Mouse (Mus musculus): ENCODE results near the gene Sytl2. TPM values are rescaled to one million over a fixed set of nuclear protein-coding genes. Genes with fewer than 3 reads are reported as not detected.
A peak's percentile ranks its signal among the peaks of the same experiment; 100 is the strongest.

Gene Sytl2
- total RNA-seq, 1 experiment from 2014 or later = not detected

DNA sequence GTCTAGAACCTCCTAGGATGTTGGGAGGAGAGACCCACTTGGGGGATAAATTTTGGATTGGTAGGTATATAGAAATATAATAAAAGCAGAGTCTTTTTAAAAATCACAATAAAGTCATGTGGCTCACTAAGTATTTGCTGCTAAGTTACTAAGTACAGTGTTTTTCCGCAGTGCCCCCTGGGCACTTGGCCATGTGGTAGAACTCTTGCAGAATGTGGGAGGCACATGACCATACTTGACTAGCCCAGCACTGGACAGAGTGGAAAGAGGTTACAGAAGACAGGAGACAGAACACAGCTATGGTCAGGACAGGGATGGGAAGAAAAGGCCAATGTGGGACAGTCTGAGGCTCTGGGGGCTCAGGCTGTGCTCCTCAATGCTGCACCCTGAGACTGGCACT lies 4.9 kb downstream of the Sytl2 start:
- no peak for ATAC-seq (replicated peaks; ENCODE audit: low read depth, poor library complexity, severe bottlenecking)

DNA sequence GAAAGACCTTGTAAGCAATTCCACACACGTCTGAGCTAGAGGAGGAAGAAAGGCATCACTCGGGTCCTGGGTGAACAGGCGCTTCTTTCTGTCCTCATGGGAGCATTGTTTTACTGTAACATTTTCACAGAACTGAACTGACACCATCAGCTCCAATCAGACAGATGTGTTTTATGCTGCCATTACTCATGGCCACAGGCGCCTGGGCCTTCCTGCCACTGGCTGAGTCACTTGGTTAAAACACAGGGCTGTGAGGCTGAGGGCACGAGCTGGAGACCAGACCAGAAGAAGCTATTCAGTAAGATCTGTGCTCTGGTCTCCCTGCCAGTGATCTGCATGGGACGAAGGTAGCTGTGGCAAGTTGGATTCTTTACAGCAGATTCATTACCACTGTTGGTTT lies 6.0 kb downstream of the Sytl2 start:
- no peak for ATAC-seq (replicated peaks; ENCODE audit: low read depth, poor library complexity, severe bottlenecking)

DNA sequence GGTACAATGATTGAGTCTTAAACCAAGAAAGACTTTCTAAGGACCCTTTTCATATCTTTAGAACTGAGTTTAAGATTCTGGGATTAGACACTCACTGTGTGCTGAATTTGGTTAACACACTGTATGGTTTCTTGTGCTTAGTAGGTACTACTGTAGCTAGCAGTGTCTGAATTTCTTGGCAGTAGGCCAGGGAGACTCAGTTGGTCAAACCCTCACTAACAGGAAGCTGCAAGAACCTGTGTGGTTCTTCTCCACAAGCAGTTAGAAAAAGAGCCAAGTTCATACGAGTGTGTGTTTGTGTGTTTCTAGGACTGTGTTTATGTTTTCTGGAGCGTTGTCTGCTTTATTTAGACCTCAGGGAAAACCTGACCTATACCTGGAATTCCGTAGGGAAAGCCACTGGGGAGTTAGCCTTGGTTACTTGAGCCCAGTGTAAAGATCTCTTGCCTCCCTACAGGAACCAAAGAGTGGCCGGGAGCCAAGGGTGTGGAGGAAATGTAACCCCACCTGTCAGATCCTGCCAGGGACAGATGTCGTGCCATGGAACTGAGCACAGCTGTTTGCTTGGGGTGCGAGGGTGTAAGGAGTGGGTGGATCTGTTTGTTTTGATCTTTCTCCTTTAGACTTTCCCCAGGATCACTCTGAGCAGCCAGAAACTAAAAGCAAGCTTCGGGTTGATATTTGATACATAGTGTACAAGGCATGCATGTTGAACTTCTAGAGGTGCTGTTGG lies 10.3 kb downstream of the Sytl2 start:
- no peak; the same call in 1 of the 2 replicates for ATAC-seq (replicated peaks; ENCODE audit: low read depth, poor library complexity, severe bottlenecking)

DNA sequence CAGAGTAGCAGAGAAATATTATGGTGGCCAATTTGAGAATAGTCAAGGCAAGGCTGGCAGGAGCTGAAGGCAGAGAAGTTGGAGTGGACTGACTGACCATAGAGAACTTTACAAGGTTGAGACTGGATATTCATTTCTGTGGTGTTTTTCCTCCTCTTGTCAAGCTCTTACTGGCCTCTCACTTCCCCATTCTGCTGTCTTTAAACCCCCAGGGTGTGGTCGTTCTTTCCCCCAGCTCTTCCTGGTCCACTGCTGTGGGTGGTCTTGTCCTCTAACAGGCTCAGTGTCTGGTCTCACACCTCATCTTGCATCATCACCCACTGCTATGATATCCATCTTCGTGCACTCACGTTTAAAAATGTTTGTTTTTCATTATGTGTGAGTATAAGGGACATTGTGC lies 11.4 kb downstream of the Sytl2 start:
- ATAC-seq (replicated peaks; ENCODE audit: low read depth, poor library complexity, severe bottlenecking) = peak; percentile 84

DNA sequence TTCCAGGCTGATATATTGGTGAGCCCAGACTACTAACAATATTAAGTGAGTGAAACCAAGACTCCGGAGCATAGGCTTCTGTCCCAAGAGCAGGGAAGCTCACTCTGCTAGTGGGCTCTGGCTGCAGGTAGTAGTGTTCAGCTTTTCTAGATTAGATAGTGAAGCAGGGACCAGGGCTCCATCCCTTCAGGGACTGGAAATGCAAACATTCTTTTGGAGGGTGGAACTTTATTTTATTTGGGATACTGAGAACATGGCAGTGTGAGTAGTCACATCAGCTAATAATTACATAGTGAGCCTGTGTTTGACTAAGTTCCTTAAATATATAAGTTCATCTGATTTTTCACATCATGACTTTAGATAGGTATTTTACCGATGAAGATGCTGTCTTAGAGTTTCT lies 14.8 kb downstream of the Sytl2 start:
- ATAC-seq (replicated peaks; ENCODE audit: low read depth, poor library complexity, severe bottlenecking) = no peak

DNA sequence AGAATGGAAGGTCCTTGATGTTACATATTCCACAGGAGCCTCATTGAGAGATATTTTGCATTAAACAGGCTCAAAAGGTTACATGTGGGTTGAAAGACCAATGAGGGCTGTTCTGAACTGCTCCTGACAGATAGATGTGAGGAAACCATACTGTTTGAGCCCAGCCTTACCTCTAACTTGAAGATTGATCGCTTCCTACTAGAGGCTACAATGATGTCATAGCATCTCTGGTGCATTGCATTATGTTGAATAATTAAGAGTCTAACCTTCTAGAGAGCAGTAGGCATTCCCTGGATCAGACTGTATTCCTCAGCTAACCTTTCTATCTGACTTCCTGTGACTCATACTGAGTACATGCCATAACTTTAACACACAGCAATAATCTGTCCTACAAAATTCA lies 17.4 kb downstream of the Sytl2 start:
- ATAC-seq (replicated peaks; ENCODE audit: low read depth, poor library complexity, severe bottlenecking) = no peak

DNA sequence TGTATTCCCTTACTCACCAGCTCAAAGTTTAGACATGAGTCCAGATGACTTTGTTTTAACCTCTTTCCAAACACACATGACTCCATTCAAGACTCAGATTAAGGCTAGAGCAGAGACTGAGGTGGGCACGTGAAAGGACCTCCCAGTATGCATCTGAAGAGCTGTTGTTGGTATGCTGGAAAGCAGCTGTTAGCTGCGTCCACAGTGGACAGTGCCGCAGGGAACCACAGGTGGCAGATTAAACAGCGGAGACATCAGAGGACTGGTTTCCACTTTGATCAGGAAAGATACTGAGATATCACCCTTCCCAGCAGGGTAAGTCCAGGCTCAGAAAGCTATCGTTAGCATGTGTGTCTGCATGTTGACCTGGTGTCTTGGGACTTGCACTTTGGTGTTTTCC lies 18.1 kb downstream of the Sytl2 start:
- no peak for ATAC-seq (replicated peaks; ENCODE audit: low read depth, poor library complexity, severe bottlenecking)

DNA sequence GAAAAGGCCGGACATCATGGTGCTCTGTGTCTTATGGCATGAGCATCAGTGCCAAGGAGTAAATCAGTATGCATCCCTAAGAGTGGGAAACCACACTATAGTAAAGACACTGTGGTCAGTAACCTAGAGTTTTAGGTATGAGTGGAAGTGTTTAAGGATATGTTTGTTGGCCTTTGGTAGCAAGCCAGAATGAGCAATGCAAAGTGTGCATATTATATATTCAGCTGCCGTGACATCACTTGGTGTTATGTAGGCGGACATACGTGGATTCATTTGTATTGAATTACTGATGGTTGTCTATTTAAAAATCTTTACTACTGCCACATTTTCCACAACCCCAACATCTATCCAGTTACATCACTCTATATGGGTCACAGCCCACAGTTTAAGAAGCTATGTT lies 23.1 kb downstream of the Sytl2 start:
- no peak for ATAC-seq (replicated peaks; ENCODE audit: low read depth, poor library complexity, severe bottlenecking)

DNA sequence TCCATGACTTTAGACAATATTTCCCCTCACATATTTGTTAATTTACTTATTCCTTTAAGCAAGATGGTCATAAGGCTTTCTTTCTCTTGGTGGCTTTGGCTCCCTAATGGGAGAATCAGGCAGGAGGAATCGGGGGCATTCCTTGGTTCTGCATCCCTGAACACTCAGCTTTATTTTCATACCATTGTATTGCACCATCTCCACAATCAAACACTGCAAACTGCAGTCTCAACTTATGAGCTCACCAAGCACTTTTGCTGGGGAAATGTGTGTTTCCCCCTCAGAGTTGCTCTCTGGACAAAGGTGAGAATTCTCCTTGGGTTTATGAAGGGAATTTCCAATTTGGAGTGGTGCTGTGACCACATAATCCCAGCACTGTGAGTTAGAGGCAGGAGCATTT lies 28.1 kb downstream of the Sytl2 start:
- ATAC-seq (replicated peaks; ENCODE audit: low read depth, poor library complexity, severe bottlenecking) = no peak

DNA sequence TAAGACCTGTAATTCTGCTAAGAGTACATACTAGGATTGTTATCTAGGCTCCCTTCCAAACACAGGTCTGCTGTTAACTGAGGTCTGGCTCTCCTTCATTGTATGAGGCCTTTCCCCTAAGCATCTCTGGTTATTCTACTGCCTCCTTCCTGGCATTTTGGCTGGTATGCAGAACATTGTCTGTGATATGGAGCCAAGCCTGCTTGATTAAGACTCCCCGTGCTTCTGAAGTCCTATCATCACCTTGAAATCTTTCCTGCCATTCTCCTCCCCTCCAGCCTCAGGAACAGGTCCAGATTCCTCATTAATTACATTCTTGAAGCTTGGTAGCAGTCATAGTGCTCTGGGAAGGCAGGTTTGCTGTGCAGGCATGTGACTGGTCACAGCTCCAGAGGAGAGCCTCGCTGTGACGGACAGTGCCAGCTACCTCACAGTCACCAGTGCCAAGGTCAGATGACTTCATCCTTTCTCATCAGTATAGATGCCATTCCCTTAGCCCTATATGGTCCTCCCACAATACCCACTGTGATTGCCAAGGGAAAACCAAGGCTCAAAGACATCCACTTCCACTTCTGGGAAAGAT lies 30.5 kb downstream of the Sytl2 start:
- no peak for ATAC-seq (replicated peaks; ENCODE audit: low read depth, poor library complexity, severe bottlenecking)

DNA sequence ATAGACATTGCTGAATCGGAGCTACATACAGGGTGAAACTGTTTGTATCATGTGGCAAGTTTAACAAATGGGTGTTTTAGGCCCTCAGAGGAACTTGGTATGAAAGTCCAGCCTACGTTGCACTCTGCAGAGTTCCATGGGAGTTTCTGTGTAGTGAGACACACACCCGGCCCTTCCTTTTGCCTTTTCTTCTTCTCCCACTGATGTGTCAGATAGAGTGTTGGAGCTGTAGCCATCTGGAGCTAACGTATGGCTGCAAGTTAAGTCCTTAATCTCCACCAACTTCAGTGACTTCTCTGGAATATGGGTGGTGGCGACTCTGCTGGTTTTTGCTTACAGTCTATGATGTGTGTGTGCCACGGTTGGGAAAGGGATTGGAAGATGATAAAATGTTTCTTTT lies 32.3 kb downstream of the Sytl2 start:
- no peak for ATAC-seq (replicated peaks; ENCODE audit: low read depth, poor library complexity, severe bottlenecking)

DNA sequence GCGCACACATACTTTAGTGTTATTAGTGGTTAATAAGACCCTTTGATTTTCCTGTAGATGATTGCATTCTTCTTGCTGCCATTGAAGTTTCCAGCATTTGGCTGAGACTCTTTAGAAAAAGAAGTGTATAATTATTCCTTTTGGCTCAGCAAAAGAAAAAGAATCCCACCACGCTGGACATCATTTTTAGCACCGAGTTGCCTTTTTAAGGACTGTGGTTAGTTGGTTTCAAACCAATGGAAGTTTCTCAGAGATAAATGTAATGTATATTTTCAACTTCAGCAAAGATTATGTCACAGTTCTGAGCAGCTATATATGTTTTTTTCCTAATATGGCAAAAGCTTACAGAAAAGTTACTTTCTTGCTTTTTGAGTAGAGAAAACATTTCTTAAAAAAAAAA lies 32.8 kb downstream of the Sytl2 start:
- no peak for ATAC-seq (replicated peaks; ENCODE audit: low read depth, poor library complexity, severe bottlenecking)

DNA sequence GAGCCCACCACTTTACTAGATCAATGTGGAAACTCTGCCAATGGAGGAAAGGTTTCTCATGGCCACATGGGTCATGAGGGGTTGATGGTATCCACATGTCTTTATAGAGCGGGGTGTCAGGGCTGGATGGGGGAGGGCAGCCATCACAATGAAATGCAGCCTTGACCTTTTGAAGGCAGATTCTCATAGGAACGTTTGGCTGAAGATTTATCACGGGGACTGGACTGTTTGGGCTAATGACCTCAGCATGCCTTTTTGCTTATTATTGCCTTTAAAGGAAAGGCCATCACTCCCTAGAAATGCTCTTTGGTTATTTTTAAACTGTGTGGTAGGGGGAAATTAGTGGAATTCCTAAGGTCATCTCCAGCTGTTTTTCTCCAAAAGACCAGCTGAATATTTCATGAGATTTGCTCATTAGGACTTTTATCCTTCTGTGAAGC lies 33.7 kb downstream of the Sytl2 start:
- no peak for ATAC-seq (replicated peaks; ENCODE audit: low read depth, poor library complexity, severe bottlenecking)

DNA sequence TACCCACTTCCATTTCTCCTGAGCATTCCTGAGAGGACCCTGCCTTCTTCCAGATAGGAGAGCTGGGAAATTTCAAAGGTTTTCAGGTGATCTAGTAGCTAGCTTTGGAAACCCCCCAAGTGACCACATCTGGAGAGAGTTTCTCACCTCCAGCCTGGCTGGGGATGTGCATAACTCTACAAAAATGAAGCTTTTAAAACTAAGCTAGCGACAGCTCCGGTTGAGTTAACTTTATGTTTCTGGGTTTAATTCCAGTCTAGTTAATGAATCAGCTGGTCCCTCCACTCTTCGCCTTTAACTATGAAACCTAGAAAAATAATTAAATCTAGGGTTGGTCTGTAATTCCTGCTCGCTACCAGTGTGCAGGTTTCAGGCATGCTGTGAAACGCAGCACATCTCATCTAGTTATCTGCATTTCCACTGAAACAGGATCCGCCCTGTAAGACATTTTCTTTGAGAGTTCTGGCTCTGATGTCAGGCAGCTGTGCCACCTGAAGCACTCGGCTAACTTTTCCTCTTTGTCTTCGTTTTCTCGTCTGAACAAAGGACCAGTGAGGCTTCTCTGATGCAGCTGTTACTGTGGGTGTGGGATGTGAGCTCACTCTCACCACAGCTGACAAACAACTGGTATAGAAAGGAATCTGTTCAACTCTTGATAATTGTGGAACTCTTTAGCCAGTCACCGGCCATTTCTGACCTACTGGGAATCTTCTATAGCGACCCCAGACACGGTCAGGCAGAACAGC lies 39.3 kb downstream of the Sytl2 start:
- no peak for ATAC-seq (replicated peaks; ENCODE audit: low read depth, poor library complexity, severe bottlenecking)

DNA sequence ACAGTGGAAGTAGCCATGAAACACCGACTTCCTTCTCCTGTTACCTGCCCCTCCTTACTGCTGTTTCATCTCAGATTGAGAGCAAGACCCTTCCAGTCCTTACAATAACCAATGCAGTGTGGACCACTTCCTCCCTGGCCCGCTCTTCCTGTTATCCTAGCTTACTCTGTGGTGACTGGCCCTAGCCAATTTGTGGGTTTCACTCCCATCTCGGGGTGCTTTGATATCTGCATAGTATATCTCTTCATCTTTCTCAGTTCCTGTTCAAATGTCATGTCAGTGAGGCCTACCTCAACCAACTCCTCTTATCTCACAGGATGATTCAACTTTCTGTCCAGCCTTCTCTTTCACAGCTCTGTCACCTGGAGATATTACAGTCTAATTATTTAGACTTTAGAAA lies 42.9 kb downstream of the Sytl2 start:
- ATAC-seq (replicated peaks; ENCODE audit: low read depth, poor library complexity, severe bottlenecking) = peak; percentile 85

DNA sequence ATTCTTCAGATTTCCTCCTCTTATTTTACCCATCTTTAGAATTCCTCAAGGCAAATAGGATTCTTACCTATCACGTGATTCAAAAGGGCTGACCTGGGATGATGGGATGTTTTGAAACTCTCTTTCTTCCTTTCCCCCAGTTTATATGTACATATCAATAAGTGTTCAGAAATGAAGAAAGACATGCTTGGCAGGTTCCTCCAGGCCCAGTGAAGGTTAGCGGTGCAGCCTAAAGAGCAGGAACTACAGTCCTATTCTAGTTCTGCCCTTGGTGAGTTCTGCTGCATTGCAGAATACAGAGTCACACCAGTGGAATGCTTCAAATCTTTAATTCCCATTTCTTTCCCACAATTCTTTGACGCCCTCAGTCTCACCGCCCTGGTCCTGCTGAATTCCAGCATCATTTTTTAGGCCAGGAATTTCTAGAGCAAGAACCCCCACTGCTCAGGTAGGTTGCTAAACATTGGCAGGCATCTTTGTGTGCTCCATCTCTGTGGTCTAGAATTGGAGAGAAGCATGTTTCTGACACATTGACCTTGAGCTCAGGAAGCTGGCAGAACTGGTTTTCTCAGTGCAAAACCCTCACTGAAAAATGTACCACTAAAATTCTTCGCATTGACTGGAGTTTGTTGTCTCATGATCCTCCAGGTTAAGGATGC lies 45.9 kb downstream of the Sytl2 start:
- no peak for ATAC-seq (replicated peaks; ENCODE audit: low read depth, poor library complexity, severe bottlenecking)

DNA sequence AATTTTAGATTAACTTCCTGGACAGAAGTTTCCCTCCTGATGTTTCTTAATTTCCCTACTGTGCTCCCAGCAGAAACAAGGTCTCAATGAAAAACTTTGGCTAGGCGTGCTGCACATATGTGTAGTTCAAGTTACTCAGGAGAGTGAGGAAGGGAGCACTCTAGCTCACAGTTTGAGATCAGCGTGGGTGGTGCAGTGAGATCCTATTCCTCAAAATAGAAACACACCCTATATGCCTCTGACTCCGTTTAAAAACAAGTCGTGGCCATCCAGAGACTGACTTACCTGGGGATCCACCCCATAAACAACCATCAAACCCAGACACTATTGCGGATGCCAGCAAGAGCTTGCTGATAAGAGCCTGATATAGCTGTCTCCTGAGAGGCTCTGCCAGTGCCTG lies 47.0 kb downstream of the Sytl2 start:
- no peak for ATAC-seq (replicated peaks; ENCODE audit: low read depth, poor library complexity, severe bottlenecking)

DNA sequence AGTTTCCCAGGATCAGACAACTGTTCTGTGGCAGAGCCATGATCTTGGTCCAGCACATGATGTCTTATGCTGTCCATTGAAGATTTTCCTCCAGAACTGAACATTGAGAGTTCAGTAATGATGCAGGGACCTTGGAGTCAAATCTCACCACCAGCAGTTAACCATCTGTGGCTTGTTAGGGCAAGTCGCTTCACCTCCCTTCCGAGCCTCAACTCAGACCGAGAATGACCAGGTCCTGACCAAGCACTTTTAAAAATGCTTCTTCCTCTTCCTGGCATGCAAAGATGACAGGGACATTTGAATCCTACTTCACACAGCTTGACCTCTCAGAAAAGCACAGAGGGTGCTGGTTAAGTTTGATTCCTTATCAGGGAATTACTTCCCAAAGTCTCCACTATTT lies 50.1 kb downstream of the Sytl2 start:
- ATAC-seq (replicated peaks; ENCODE audit: low read depth, poor library complexity, severe bottlenecking) = no peak

DNA sequence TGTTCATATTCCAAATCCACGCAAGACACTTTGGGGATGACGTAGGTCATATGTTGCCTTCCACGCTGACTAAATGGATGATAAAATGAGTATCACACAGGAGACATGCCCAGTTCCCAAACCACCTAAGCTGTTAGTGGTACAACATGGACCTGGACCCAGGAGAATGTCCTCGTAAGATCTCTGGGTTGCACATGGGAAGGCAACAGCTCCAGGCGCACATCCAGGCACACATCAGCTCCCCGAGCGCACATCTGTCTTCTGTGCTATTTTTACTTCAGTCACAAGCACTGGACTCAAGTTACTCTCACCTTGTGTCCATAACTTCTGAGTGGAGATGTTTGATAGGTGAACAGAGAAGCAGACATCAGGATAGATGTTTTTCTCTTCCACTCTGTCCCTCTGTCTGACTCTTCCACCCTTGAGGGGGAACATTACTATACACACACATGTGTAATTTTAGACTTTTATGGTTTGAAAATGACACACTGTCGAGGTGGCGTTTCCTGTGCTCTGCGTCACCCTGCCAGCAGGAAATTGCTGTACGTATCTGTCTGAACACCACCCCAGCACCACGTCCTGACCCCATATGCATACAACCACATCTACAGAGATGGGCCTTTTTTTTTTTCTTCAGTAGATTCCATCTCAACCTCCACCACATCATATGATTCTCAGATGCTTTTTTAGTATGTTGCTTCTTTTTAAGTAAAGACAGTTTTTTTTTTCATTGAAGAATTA lies 51.6 kb downstream of the Sytl2 start:
- peak; percentile 93 for ATAC-seq (replicated peaks; ENCODE audit: low read depth, poor library complexity, severe bottlenecking)

DNA sequence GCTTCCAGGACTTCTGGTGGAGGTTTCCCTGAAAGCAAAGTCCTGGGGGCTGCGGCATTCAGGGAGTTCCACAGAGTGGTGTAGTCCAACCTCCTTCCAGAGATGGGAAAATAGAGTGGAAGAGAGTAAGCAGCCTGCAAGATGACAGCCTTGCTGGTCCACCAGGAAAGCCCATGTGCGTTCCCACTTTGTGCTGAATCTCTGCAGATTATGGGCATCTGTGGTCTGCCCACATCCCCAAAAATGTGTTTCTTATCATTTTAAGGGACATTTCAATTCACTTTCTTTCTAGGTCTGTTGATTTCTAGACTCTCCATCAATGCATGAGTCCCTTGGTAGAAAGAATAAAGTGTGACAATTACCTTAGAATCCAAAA lies 52.2 kb downstream of the Sytl2 start:
- no peak for ATAC-seq (replicated peaks; ENCODE audit: low read depth, poor library complexity, severe bottlenecking)
